Mouse (Mus musculus): ENCODE results near the gene Peak1.
"Not testable (repeated sequence)": the region's sequence is repeated elsewhere in the genome, so short reads cannot be mapped to it uniquely, and the experiment has no call there.

Gene Peak1

DNA sequence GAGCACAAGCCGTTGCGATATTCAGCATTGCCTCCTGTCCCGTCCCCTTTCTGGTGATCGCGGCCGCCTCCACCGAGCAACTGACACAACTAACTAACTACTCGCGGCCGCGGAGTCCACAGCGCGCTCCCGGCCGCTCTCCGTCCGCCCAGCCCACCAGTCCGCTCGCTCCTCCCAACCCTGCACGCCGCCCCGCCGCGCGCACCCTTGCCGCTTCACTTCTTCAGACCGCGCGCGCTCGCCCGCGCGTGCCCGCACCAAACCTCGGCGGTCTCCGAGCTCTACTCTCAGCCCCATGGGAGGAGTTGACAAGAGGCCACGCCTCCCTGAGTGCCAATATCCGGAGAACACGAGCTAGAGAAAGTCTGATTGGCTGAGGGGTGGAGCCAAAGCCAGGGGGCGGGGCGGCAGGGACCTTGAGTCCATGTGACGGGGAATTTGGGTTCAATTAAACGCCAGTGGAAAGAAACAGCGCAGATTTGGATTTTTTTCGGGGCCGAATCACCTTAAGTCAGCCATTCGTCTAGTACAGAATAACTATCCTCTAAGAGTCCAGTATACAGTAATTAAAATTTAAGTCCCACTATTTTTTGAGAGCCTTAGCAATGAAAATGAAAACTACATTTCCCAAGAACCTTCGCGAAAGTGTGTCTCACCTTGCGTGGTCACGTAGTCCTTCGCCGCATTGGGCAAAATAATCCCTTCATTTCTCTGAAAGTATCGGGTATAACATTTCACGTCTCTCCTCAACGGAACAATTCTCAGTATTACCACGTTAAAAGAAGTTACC, at the start of gene Peak1, which contains the start of gene Hmg20a:
Gene Peak1 (minus strand): TSS at position 120 of the 790 bp plus-strand sequence.
Gene Hmg20a (plus strand): TSS at position 662 of the 790 bp plus-strand sequence.
- peak; percentile 100 for DNase-seq (ENCODE audit: low spot score in 2 of 2)

DNA sequence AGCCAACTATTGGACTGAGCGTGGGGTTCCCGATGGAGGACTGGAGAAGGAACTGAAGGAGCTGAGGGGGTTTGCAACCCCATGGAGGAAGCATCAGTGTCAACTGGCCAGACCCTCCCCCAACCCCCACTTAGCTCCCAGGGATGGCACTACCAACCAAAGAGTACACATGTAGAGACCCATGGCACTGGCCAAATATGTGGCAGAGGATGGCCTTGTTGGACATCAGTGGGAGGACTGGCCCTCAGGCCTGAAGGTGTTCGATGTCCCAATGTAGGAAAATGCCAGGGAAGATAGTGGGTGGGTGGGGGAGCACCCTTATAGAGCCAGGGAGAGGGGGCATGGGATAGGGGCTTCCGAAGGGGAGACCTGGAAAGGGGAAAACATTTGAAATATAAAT, 48.4 kb upstream of the Peak1 start:
- DNase-seq (ENCODE audit: low spot score in 2 of 2) = no peak

DNA sequence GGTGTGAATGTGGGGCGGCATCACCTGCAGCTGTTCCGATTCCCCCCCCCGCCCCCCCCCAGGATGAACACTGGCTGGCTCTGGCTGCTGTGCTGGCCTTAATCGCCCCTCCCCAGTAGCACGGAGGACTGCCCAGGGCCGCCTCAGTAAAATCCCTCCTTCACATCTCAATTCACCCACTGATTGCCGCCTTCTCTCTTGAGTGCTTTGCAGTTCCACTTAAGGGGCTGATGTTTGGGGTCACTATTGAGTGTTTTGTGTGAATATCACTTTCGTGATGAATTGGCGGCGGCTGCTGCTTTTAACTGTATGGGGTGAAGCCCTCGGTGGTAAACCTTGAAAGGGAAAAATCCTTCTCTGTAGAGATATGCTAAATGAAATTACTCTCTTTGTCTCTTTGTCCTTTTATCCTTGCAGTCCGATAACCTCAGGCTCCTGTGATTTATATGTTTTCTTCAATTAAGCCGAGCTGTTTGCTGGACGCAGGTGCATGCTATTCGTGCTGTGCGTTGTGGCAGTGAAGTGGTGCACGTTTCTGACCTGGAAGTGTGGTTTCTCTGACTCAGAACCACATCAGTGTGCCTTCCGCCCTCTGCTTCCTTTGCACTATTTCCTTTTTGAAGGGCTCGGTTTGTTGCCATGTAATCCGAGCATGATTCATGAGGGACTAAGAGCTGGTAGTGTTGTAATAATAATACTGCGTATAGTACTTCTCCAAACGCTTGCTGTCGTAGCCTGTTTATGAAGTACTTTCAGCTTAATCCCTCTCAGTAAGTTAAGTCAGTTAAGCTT, 47.2 kb upstream of the Peak1 start:
- peak; percentile 68 to 73 for DNase-seq (ENCODE audit: low spot score in 2 of 2)

DNA sequence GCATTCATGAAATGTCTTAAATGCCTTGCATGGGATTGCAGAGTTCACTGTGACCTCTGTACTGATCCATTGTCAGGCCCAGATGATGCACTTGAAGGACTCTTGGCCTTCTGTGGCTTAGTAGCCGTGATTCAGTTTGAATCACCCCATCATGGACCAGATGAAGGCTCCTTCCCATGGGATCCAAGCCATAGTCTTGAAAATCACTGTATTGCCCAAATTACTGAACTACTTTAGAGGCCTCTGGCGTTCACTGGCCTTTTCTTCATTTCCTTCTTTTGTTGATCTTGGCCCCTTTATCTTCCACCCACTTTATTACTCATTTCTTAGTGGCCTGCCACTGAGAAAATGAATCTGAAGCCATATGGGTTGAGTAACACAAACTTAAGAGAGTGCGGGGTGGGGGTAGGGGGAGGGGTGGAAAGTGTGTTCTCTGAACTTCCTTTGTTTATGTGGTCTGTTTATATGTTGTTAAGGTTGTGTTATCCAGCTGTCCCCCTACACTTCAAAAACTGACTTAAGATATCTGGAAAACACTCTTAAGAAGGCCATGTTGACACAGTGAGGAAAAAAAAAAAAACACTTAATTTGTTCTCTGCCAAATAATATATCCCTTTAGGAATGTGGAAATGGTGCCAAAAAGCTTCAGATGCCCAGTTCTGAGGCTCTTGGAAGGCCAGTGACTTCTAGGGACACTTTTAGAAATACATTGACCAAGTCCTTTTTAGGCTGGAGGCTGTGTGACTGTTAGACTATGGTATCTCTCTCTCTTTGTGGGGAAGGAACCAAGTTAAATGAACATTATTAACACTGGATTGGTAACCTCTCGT, 46.0 kb upstream of the Peak1 start:
- DNase-seq (ENCODE audit: low spot score in 2 of 2) = peak; percentile 84 to 86

- no peak for DNase-seq (ENCODE audit: low spot score in 2 of 2)
Measured at GRCm38 (mm10) chr9:56463046-56463445, 45.2 kb upstream of the Peak1 start.

GRCm38 (mm10) chr9:56462606-56463005, 44.7 kb upstream of the Peak1 start:
- DNase-seq (ENCODE audit: low spot score in 2 of 2) = peak in 1 of 2 experiments; percentile 20

DNA sequence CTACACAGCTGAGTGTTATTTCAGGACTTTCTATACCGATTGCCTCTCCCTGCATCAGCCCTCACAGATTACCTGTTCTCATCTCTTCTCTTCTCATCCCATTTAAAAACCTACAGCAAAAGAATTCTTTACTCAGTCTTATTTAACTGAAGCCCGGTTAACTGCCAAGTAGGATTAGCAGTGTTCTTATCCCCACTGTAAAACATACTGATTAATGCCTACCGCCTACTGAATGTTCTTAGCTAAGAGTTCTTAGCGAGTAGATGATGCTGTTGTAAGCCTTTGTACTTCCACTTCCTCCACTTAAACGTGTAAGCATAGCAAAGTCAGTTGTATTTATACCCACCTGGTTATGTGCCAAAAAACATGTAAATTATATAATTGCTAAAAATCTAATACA, 43.1 kb upstream of the Peak1 start:
- DNase-seq (ENCODE audit: low spot score in 2 of 2) = no peak

GRCm38 (mm10) chr9:56456426-56456825, 38.6 kb upstream of the Peak1 start:
- no peak for DNase-seq (ENCODE audit: low spot score in 2 of 2)

DNA sequence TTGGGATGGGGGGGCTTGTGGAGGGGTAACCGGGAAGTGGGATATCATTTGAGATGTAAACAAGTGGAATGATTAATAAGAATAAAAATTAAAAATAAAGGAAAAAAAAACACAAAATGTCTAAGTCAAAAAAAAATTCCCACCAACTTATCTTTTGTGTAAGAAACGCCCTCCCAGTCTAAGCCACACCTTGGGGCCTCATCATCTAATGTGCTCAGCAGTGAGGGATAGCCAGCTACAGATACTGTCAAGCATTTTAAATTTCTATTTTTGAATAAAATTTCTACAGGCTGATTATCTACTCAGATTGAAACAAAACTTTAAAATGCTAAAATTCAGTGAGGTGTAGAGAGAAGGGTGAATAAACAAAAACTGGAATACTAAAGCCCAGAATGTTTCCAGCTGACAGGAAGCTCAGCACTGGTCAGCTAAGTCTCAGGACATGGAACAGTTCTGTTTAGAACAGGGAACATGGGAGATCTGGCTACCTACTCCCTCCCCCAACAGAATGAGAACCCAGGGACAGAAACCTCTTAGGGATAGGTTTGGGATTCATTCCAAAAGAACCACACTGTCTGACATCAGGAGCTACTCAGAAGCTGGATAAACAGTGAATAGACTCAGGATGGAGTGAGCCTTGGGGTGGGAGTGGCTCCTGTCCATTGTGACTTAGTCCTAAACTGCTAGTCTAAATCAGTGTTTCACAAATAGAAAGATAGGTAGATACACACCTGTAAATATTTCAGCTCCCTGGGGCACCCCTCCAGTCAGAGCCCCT, 35.4 kb upstream of the Peak1 start:
- no peak for DNase-seq (ENCODE audit: low spot score in 2 of 2)

DNA sequence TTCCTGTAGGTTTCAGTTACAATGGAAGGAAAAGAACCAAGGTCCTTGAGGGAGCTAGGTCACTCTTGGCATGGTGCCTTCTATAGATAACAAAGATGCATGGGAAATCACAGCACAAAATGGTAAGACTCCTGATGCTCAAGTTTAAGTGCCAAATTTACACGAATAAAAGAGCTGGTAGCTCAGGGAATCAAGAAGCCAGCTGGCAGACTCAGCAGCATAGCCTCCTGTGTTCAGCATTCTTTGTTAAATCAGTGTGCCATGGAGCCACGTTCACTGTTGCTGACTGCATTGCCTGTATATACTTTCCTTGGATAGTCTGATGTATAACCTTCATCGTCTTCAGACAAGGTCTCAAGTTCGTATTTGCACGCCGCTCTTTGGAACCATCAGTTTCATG, 33.7 kb upstream of the Peak1 start:
- DNase-seq (ENCODE audit: low spot score in 2 of 2) = no peak

DNA sequence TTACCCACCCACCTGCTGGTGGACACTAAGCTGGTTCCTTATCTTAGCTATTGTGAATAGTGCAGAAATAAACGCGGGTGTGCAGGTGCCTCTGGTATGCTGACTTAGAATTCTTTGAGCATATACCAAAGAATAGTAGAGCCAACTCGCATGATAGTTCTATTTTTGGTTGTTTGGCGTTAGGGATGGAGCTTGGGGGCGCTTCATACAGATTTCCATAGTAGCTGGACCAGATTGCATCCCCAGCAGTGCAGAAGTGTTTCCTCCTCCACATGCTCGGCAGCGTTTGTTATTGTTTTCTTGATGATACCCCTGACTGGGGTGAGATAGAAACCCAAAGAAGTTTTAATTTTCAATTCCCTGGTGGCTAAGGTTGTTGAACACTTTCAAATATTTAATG, 21.8 kb upstream of the Peak1 start:
- no peak for DNase-seq (ENCODE audit: low spot score in 2 of 2)

DNA sequence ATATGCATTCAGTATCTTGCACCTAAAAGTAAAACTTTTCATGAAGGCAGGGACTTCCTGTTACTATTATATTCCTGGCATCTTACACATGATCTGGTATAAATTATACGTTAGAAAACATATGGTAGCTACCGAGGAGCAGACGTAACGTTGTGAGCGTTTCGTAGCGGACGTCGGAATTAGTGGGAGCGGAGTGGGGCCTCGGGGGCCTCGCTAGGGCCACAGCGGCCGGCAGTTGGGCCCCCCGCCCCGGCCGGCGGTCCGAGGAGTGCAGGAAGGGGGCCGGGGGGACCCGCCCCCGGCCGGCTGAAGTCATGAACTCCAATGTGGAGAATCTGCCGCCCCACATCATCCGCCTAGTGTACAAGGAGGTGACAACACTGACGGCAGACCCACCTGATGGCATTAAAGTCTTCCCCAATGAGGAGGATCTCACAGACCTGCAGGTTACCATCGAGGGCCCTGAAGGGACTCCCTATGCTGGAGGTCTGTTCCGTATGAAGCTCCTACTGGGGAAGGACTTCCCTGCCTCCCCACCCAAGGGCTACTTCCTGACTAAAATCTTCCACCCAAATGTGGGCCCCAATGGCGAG, 19.5 kb upstream of the Peak1 start:
- not testable (repeated sequence) for DNase-seq (ENCODE audit: low spot score in 2 of 2)

DNA sequence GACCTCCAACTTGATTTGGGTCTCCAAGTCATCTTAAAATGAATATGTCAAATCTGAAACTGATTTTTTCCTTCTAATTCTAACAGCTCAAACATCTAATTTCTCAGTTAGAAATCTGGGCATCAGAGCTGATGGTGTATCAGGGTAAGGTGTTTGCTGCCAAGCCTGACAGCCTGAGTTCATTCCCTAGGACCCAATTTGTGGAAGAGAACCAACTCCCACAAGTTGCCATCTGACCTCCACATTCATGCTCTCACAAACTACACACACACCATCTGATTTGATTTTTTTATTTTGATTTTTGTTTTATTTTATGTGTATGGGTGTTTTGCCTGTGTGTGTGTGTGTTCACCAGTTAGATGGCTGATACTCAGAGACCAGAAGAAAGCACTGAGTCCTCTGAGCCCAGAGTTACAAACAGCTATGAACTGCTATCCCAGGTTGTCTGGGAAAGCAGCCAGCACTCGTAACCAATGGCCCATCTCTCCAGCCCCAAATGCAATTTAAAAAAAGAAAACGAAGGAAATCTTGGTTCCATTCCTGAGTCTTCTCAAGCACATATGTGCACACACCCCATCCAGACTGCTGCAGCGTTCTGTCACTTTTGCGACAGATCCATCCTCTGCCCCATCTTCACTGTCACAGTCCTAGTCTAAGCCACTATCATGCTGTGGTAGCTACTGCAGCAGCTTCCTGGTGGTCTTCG, 18.1 kb upstream of the Peak1 start:
- DNase-seq (ENCODE audit: low spot score in 2 of 2) = no peak

DNA sequence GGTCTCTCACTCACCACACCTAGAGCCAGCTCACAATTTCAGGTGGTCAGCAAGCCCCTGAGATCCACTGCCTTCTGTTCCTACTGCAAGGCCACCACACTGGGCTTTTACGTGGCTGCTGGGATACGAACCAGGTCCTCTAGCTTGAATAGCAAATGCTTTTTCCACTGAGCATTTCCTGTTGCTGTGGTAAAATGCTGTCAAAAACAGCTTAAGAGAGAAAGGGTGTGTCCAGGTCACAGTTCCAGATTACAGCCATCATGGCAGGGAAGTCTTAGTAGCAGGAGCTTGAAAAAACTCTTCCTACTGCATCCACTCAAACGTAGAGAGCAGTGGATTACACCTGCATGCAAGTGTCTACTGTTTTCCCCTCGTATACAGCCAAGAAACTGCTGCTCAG, 7.0 kb upstream of the Peak1 start:
- no peak for DNase-seq (ENCODE audit: low spot score in 2 of 2)

DNA sequence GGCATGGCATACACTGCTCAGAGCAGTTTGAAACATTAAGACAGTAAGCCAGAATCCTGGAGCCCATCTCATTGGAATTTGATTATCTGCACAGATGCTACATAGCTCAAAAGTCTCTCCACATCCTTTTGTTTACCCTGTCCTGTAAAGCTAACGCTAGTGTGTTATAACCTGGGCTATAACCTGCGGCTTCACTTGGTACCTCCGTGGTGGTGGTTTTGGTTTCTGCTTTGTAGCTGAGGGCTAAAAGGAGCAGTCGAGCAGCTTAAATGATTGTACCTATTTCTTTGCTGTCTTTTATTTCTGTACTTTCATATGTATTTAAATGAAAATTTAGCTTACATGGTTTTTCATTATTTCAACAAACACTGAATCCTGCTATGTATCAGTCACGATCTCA, 4.1 kb upstream of the Peak1 start:
- DNase-seq (ENCODE audit: low spot score in 2 of 2) = no peak

GRCm38 (mm10) chr9:56420892-56421601, 3.2 kb upstream of the Peak1 start:
- no peak for DNase-seq (ENCODE audit: low spot score in 2 of 2)

GRCm38 (mm10) chr9:56420236-56420635, 2.4 kb upstream of the Peak1 start:
- DNase-seq (ENCODE audit: low spot score in 2 of 2) = no peak

DNA sequence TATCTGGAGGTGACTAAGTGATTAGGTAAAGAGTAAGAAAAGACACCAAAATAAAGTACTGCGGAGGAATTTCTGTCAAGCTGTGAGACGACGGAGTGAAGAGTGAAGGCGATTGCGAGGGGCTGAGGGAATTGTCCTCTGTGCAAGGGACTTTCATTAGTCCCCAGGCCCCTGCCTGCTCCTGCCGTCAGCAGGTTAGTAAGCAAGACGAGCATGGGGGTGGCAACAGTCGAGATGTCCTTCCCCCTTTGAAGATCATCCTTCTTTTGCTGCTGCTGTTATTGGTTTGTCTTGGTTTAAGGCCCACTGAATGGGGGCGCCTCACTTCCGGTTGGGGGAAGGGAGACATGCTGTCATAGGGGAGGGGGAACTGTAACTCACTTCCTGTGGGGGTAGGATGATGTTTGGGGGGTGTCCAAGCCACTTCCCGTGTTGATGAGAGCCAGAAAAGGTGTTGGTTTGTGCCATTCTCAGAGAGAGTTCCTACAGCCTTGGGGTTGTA, 922 bp upstream of the Peak1 start:
- peak in 1 of 2 experiments; percentile 78 for DNase-seq (ENCODE audit: low spot score in 2 of 2)

DNA sequence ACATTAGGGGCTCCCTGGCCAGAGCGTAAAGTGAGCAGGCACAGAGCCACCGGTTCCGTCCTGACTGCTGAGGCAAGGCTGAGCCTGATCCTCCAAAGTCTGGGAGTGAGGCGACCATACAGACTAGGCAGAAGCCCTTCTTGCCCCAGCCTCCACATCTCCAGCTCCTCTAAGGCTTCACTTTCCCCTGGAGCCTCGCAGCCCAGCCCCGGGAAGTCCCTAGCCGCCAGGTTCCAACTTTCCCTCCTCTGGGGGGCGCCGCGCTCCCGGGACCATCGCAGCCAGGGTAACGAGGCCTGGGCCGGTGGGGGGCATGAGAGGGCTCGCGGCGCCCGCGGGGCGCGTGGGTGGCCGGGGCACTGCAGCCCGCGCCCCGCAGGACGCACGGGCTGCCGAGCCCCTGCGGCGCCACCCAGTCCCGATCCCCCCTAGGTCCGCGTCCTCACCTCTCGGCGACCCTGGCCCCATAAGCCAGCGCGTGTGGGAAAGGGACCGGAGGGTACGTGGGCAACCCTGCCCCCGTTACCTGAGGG, 386 bp downstream of the Peak1 start:
- peak; percentile 86 to 88 for DNase-seq (ENCODE audit: low spot score in 2 of 2)

Measured in heart, adult 9 months (tissue).